8 mouse cellular contexts compared by ENCODE assay signal in the genomic region with DNA sequence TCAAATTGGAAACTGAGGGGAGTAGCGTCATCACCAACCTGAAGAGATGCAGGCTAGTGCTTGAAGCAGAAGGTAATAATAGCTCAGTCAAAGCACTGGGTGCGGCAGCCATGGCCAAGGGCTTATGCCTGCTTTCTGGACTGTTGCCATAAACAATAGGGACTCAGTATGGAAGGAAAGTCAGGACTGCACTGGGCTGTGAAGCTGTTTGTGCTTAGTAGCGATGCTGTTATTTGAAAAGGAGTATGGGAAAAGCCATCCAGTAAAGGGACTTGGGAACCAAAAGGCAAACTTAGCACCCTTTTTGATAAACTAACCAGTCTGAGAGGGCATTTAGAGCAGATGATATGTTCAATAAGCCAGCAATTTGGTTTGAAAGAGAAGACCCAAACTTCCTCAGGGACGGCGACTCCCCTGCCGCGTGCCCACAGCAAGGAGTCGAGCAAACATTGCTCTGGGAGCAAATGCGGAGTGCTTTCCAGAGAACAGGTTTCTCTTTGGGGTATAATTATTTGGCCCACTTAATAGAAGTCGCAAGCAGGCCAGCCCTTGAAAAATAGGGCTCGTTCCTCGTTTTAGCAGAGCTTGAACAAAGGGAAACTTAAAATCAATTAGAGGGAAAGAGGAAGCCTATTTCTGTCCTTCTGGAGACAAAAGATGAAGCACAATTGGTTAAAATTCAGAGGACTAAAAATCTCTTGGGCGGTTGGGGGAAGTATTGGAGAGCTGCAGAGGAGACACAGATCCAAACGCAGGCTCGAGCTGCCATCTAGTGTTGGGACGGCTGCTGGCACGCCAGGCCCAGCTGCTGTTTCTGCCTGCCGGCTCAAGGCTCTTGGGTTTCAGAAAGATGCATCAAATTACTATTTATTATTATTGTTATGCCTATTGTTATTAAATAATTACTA.
A peak's percentile ranks its signal among the peaks of the same experiment; 100 is the strongest.
DNase-seq lines count a peak whose midpoint lies in the region; ATAC-seq and TF ChIP-seq lines count a peak whose summit lies in the region.

No protein-coding gene starts in this region.

- no peak overlapping the region for H3K4me3 ChIP-seq in embryonic facial prominence, embryonic 11.5 days (ENCODE audit: low read depth, low read length)
- H3K4me3 ChIP-seq in heart, adult 2 months: no peak overlapping the region
- no peak overlapping the region for H3K4me3 ChIP-seq in kidney, adult 2 months (ENCODE audit: insufficient read depth, low read depth, low read length)
- H3K4me3 ChIP-seq in limb, embryonic 11.5 days (ENCODE audit: low read depth, low read length): no peak overlapping the region
- peak overlapping the region; percentile 15; the same call in 1 of the 2 replicates for H3K4me3 ChIP-seq in midbrain, postnatal 0 days (ENCODE audit: low read depth, low read length)

- H3K4me2 ChIP-seq in embryonic facial prominence, embryonic 11.5 days (ENCODE audit: low read depth, low read length): peak overlapping the region; percentile 13; the same call in 1 of the 2 replicates
- no peak overlapping the region for H3K4me2 ChIP-seq in limb, embryonic 11.5 days (ENCODE audit: low read depth, severe bottlenecking)
- peak overlapping the region; percentile 44 for H3K4me2 ChIP-seq in midbrain, postnatal 0 days (ENCODE audit: low read depth, low read length, poor library complexity, severe bottlenecking)

- 18% methylated on average over 18 of the region's 18 CpGs for WGBS in embryonic facial prominence, embryonic 11.5 days
- WGBS in heart, adult 2 months: 19% methylated on average over 18 of the region's 18 CpGs
- 20% methylated on average over 18 of the region's 18 CpGs for WGBS in kidney, adult 2 months
- 26% methylated on average over 18 of the region's 18 CpGs for WGBS in limb, embryonic 11.5 days
- WGBS in midbrain, postnatal 0 days: 7% methylated on average over 18 of the region's 18 CpGs

- H3K4me1 ChIP-seq in embryonic facial prominence, embryonic 11.5 days (ENCODE audit: control insufficient read depth, insufficient read depth, low read length): peaks cover 2% of the 10 kb centered on the region; the same call in 1 of the 2 replicates
- H3K4me1 ChIP-seq in heart, adult 2 months (ENCODE audit: control insufficient read depth, insufficient read depth, low read length): no peaks in the 10 kb centered on the region
- no peaks in the 10 kb centered on the region for H3K4me1 ChIP-seq in kidney, adult 2 months (ENCODE audit: control insufficient read depth, insufficient read depth, low read length)
- 0 out of 2 replicates have a peak, but pooled peaks cover 2% of the 10 kb centered on the region for H3K4me1 ChIP-seq in limb, embryonic 11.5 days (ENCODE audit: control insufficient read depth, insufficient read depth, low read length)
- H3K4me1 ChIP-seq in midbrain, postnatal 0 days (ENCODE audit: insufficient read depth, low read length): peaks cover 9% of the 10 kb centered on the region

- DNase-seq in 3T3-L1 (ENCODE audit: low read depth, low spot score): peak; percentile 78
- peak; percentile 85 for DNase-seq in adrenal gland, postnatal 14 days
- peak; percentile 89 for DNase-seq in embryonic facial prominence, embryonic 11.5 days (ENCODE audit: low spot score)
- peak; percentile 47 to 74 for DNase-seq in heart, adult 2 months
- peak; percentile 69 for DNase-seq in kidney, adult 2 months
- peak; percentile 86 for DNase-seq in limb, embryonic 11.5 days (ENCODE audit: low spot score)
- peak; percentile 94 for DNase-seq in midbrain, postnatal 0 days (ENCODE audit: low spot score)
- peak; percentile 70 for DNase-seq in telencephalon, adult 2 months (ENCODE audit: low read depth, low spot score)

- peak overlapping the region; percentile 19 for H3K9ac ChIP-seq in embryonic facial prominence, embryonic 11.5 days (replicated peaks; ENCODE audit: low read length)
- H3K9ac ChIP-seq in heart, adult 2 months (ENCODE audit: low read depth, low read length): no peak overlapping the region
- no peak overlapping the region for H3K9ac ChIP-seq in limb, embryonic 11.5 days (ENCODE audit: low read length)
- 0 out of 2 replicates have a peak overlapping the region, but pooled peaks have one; percentile 15 for H3K9ac ChIP-seq in midbrain, postnatal 0 days (replicated peaks; ENCODE audit: low read length, poor library complexity, severe bottlenecking)

- no peaks in the 10 kb centered on the region for H3K9me3 ChIP-seq in embryonic facial prominence, embryonic 11.5 days (replicated peaks; ENCODE audit: control insufficient read depth, low read length)
- no peaks in the 10 kb centered on the region for H3K9me3 ChIP-seq in limb, embryonic 11.5 days (ENCODE audit: control insufficient read depth, low read length)
- H3K9me3 ChIP-seq in midbrain, postnatal 0 days (ENCODE audit: low read length): no peaks in the 10 kb centered on the region

- peak; percentile 85 for ATAC-seq in embryonic facial prominence, embryonic 11.5 days (replicated peaks; ENCODE audit: insufficient number of reproducible peaks, low FRiP score, low TSS enrichment, low read depth)
- 0 out of 2 replicates have a peak, but pooled peaks have one; percentile 75 for ATAC-seq in limb, embryonic 11.5 days (ENCODE audit: insufficient number of reproducible peaks, low FRiP score, low TSS enrichment, low read depth)
- peak; percentile 89 for ATAC-seq in midbrain, postnatal 0 days (ENCODE audit: low FRiP score)

- no peaks in the 10 kb centered on the region for H3K27me3 ChIP-seq in embryonic facial prominence, embryonic 11.5 days (ENCODE audit: control insufficient read depth, insufficient read depth, low read length)
- H3K27me3 ChIP-seq in heart, adult 2 months (ENCODE audit: control insufficient read depth, insufficient read depth, low read length): no peaks in the 10 kb centered on the region
- H3K27me3 ChIP-seq in kidney, adult 2 months (replicated peaks; ENCODE audit: control insufficient read depth, insufficient read depth, low read length): no peaks in the 10 kb centered on the region
- H3K27me3 ChIP-seq in limb, embryonic 11.5 days (ENCODE audit: control insufficient read depth, insufficient read depth, low read length): no peaks in the 10 kb centered on the region
- no peaks in the 10 kb centered on the region for H3K27me3 ChIP-seq in midbrain, postnatal 0 days (ENCODE audit: insufficient read depth, low read length)

- peak; percentile 91 for TF ChIP-seq CTCF in heart, adult 2 months (IDR thresholded peaks at IDR 0.05)
- TF ChIP-seq CTCF in kidney, adult 2 months (conservative IDR thresholded peaks at IDR 0.05; ENCODE audit: insufficient read depth, insufficient read length, low read depth, low read length): peak; percentile 86
- peak; percentile 96 for TF ChIP-seq CTCF in midbrain, postnatal 0 days (IDR thresholded peaks at IDR 0.05)

- H3K36me3 ChIP-seq in embryonic facial prominence, embryonic 11.5 days (replicated peaks; ENCODE audit: control insufficient read depth, insufficient read depth, low read depth, low read length): no peaks in the 10 kb centered on the region
- H3K36me3 ChIP-seq in heart, adult 2 months (ENCODE audit: control insufficient read depth, insufficient read depth, low read length): no peaks in the 10 kb centered on the region
- H3K36me3 ChIP-seq in kidney, adult 2 months (ENCODE audit: control insufficient read depth, insufficient read depth, low read length): no peaks in the 10 kb centered on the region
- no peaks in the 10 kb centered on the region for H3K36me3 ChIP-seq in limb, embryonic 11.5 days (ENCODE audit: control insufficient read depth, insufficient read depth, low read length)
- H3K36me3 ChIP-seq in midbrain, postnatal 0 days (ENCODE audit: insufficient read depth, low read length): no peaks in the 10 kb centered on the region

- TF ChIP-seq POLR2A in heart, adult 2 months (IDR thresholded peaks at IDR 0.05; ENCODE audit: insufficient read depth, low read depth, low read length): no peak
- no peak for TF ChIP-seq POLR2A in kidney, adult 2 months (IDR thresholded peaks at IDR 0.05; ENCODE audit: low read depth, low read length)

- H3K27ac ChIP-seq in embryonic facial prominence, embryonic 11.5 days (replicated peaks; ENCODE audit: low read depth, low read length): no peak overlapping the region
- H3K27ac ChIP-seq in heart, adult 2 months: no peak overlapping the region
- no peak overlapping the region for H3K27ac ChIP-seq in kidney, adult 2 months (ENCODE audit: insufficient read depth, low read depth, low read length)
- no peak overlapping the region for H3K27ac ChIP-seq in limb, embryonic 11.5 days (replicated peaks; ENCODE audit: low read depth, low read length)
- H3K27ac ChIP-seq in midbrain, postnatal 0 days (ENCODE audit: low read depth, low read length): peak overlapping the region; percentile 66

- intact Hi-C loops in heart, adult 2 months (cut with DNase I): loop anchor here (1.0 kb wide), 1 partner anchor 249 kb away; no protein-coding TSS in a partner anchor

- 0 out of 2 replicates have a peak, but pooled peaks have one; percentile 45 for TF ChIP-seq EP300 in heart, adult 2 months (IDR thresholded peaks at IDR 0.05; ENCODE audit: insufficient read depth, low read depth, low read length)

- no peaks in the 10 kb centered on the region for H3K79me2 ChIP-seq in heart, adult 2 months (replicated peaks; ENCODE audit: control insufficient read depth, insufficient read depth, low read length)

Comparison
In these comparisons a context has a peak if more than half of its experiments do, and no peak if none do; other contexts are left out.
1. H3K9ac ChIP-seq: peak in embryonic facial prominence, embryonic 11.5 days (single experiment) and midbrain, postnatal 0 days (single experiment); none in heart, adult 2 months (single experiment) and limb, embryonic 11.5 days (single experiment).
2. Peak in every context shown above with its lines, with median percentiles within 50 percentile points of each other: DNase-seq, ATAC-seq and CTCF ChIP-seq.